Mouse (Mus musculus) CD4-positive, CD25-positive, alpha-beta regulatory T cell, adult 2 months (primary cell): ENCODE measurements around the gene Prr5l.

Experiments
- DNase-seq: peaks from one replicate; pipeline ENCODE4 v3.0.0-alpha.2; 2012; ENCODE audit warnings: low read depth, low spot score

Prr5l gene

GRCm38 (mm10) chr2:101665058-101665702, 217.6 kb downstream of the Prr5l start:
- DNase-seq: peak; percentile 82
